ENCODE assay signal across 9 mouse cellular contexts in genomic region chr5:38476861-38477565, GRCm38 (mm10). TPM values are rescaled to one million over a fixed set of nuclear protein-coding genes. Genes with fewer than 3 reads are reported as not detected.
DNase-seq lines count a peak whose midpoint lies in the region; ATAC-seq and TF ChIP-seq lines count a peak whose summit lies in the region.
"Had no signal": no experiment of that assay in that cellular context is flagged by ENCODE, and none has a peak within 500 bp of the region (broad histone marks: within the 10 kb centered on the region; RNA-seq: fewer than 3 reads in every experiment).

No protein-coding gene starts in this region.

- 87% methylated on average over 25 of the region's 25 CpGs for WGBS in kidney, postnatal 0 days

- in situ Hi-C loops in Patski (cut with MboI; ENCODE audit: low pct_unique_long_range_greater_than_20kb), result no loop called here

- no peaks in the 10 kb centered on the region for H3K9me3 ChIP-seq in kidney, postnatal 0 days (replicated peaks; ENCODE audit: low read length)
- H3K9me3 ChIP-seq: heart, embryonic 13.5 days had no signal

- no peaks in the 10 kb centered on the region for H3K27me3 ChIP-seq in kidney, postnatal 0 days (ENCODE audit: insufficient read depth, low read length)
- H3K27me3 ChIP-seq in Patski, result no peaks in the 10 kb centered on the region

- TF ChIP-seq CTCF in kidney, postnatal 0 days (IDR thresholded peaks at IDR 0.05; ENCODE audit: low read depth), result peak; percentile 40
- peak; percentile 86 for TF ChIP-seq CTCF in Patski (IDR thresholded peaks at IDR 0.05)
- TF ChIP-seq CTCF in layer of hippocampus, adult 2 months (conservative IDR thresholded peaks at IDR 0.05), result peak; percentile 82

- CTCF ChIA-PET in Patski (lab: Charles Lee), result interaction anchor here (1.3 to 3.3 kb wide), 6 partner anchors 10 to 168 kb away, joined by 3 to 9 read pairs (median 5); no protein-coding TSS in a partner anchor

- no peak overlapping the region for H3K4me2 ChIP-seq in kidney, postnatal 0 days (ENCODE audit: low read length)
- H3K4me2 ChIP-seq: heart, embryonic 13.5 days had no signal

- no peak for DNase-seq in kidney, postnatal 0 days (ENCODE audit: low spot score)
- no peak for DNase-seq in kidney, adult 11 months
- DNase-seq in Patski (ENCODE audit: low read depth, low spot score), result no peak
- DNase-seq in cerebellum, adult 9-10 months, result peak; percentile 84
- peak; percentile 58 to 82 for DNase-seq in layer of hippocampus, adult 2 months (ENCODE audit: low spot score in 2 of 2)
- DNase-seq in right cerebral cortex, adult 18-20 months, result peak; percentile 37

- ATAC-seq in kidney, postnatal 0 days (replicated peaks; ENCODE audit: low FRiP score, low read depth), result no peak
- ATAC-seq in Patski, result no peak
- ATAC-seq in activated CD4-positive, CD25-positive, alpha-beta regulatory T cell, adult 4 months, result no peak
- ATAC-seq in megakaryocyte, adult 5-6 weeks (ENCODE audit: poor library complexity, severe bottlenecking), result no peak

- H3K36me3 ChIP-seq in kidney, postnatal 0 days (ENCODE audit: insufficient read depth, low read length), result no peaks in the 10 kb centered on the region
- H3K36me3 ChIP-seq: heart, embryonic 13.5 days had no signal

- H3K4me1 ChIP-seq in kidney, postnatal 0 days (replicated peaks; ENCODE audit: insufficient read depth, low read length), result peaks cover 9% of the 10 kb centered on the region; the same call in 1 of the 2 replicates

- no peak overlapping the region for H3K27ac ChIP-seq in kidney, postnatal 0 days
- no peak overlapping the region for H3K27ac ChIP-seq in layer of hippocampus, adult 2 months
- H3K27ac ChIP-seq: heart, embryonic 13.5 days had no signal

- H3K9ac ChIP-seq in kidney, postnatal 0 days (ENCODE audit: low read depth, low read length), result no peak overlapping the region
- H3K9ac ChIP-seq: heart, embryonic 13.5 days had no signal

- POLR2A ChIA-PET in Patski (lab: Charles Lee), result no interaction called here

- H3K4me3 ChIP-seq in kidney, postnatal 0 days (replicated peaks; ENCODE audit: low read depth, low read length), result no peak overlapping the region
- H3K4me3 ChIP-seq in layer of hippocampus, adult 2 months, result no peak overlapping the region
- H3K4me3 ChIP-seq: heart, embryonic 13.5 days had no signal

RNA-seq across cellular contexts. Expression of gene Slc2a9, which starts 25.9 kb away (rescaled TPM):
- 2.9 and 3.5 TPM in 2 replicates for polyA plus RNA-seq in kidney, postnatal 0 days (2015; fragmentation: Nextera tagmentation; extraction: Ambion mirVana)
- polyA plus RNA-seq in Patski (2021), result 2.7 TPM
- total RNA-seq in layer of hippocampus, adult 2 months (2021), result 1 to 10 TPM; 3.2 to 4.2 TPM
- 10 to 100 TPM in 1 of 2 experiments, 1 to 10 TPM in 1; 4.7 to 11.3 TPM for polyA plus RNA-seq in activated CD4-positive, CD25-positive, alpha-beta regulatory T cell, adult 4 months (2017; shearing (Covaris generic))
- 3.9 and 7.3 TPM in 2 replicates for total RNA-seq in megakaryocyte, adult 5-6 weeks (2015)
- total RNA-seq in megakaryocyte, adult 5-6 weeks (2017), result 7.8 and 9.2 TPM in 2 replicates

Comparison
In these comparisons a context has a peak if more than half of its experiments do, and no peak if none do; other contexts are left out.
1. DNase-seq: peak in cerebellum, adult 9-10 months (single experiment), layer of hippocampus, adult 2 months (2 of 2) and right cerebral cortex, adult 18-20 months (single experiment); none in kidney, postnatal 0 days (single experiment), kidney, adult 11 months (single experiment) and Patski (single experiment).
2. Peak in every context shown above with its lines, with median percentiles within 50 percentile points of each other: CTCF ChIP-seq.